Mouse (Mus musculus) urinary bladder, postnatal 14 days (tissue): ENCODE results near the gene Ppp1r12c.

Experiments
- DNase-seq: peaks from one replicate; pipeline ENCODE4 v3.0.0; 2021; ENCODE audit warnings: low spot score

Gene Ppp1r12c

DNA sequence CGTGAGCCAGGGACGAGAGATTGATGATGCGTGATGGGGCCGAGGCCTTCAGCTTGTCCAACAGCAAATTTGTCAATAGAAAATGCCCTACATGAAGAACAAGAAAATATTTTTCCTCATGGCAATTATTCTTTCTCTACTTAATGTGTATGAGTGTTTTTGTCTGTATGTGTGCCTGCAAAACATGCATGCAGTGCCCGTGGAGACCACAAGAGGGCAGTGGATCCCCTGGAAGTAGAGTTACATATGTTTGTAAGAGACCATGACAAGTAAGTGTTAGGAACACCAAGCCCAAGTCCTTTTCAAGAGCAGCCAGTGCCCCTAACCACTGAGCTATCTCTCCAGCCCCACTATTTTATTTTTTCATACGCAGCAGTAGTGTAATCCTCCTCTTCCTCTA lies 69.9 kb downstream of the Ppp1r12c start:
- peak; percentile 81 for DNase-seq
